Mouse (Mus musculus) adrenal gland, adult 2 months (tissue): Measurements from ENCODE around the gene Prpf8. TPM values are rescaled to one million over a fixed set of nuclear protein-coding genes. Genes with fewer than 3 reads are reported as not detected.

Experiments
- DNase-seq: peaks from one replicate; pipeline ENCODE4 v3.0.0; 2021
- polyA plus RNA-seq: library from polyadenylated mRNA; depleted of rRNA; stranded (reverse); fragments of >200 nt; gene quantifications from 2 replicates; pipeline ENCODE4 v1.2.3, GENCODE M21; 2012
- total RNA-seq, 2 experiments: library from RNA; stranded (reverse); gene quantifications; 2 replicates each; pipeline ENCODE4 v1.2.3; 2021

Prpf8 gene
- total and polyA plus RNA-seq, 3 experiments, result 58.6 to 162 (median 132) TPM

DNA sequence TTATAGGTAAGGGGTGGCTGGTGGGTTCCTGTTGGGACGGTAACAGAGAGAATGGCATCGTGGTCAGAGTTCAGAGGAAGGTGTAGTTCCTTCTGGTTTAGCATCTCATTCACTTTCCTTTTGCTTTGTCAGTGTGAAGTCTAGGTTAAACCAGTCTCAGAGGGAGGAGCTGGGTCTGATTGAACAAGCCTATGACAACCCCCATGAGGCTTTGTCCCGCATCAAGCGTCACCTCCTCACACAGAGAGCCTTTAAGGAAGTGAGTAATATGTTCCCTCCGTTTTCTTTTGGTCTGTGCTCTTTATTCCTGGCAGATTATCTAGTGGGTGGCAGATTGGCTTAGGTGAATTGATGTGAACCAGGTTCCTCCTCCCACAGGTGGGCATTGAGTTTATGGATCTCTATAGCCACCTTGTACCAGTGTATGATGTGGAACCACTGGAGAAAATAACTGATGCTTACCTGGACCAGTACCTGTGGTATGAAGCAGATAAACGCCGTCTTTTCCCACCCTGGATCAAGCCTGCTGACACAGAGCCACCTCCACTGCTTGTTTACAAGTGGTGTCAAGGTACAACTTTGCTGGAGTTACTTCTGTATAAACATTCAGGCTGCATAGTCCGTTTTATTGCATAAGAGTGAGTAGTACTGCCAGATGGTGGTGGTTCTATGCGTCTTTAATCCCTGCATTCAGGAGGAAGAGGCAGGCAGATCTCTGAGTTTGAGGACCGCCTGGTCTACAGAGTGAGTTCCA is 7.9 kb downstream of the Prpf8 start:
- DNase-seq, result no peak

DNA sequence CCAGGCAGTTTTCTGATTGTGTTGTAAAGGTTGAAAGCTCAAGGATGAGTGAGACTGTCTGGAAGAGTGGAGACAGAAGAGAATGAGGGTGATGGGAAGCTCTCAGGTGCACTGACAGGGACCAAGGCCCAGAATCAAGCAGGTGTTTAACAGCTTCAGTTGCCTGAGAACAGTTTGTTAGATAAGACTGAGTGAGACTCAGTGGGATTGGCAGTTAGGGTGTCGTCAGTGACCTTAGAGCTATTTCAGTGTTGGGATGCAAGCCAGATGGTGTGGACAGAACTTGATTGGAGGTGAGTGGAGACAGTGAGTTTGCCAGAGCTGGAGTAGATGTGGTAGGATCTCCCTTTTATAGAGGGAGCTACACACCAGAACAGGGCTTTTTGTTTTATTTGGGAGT is 11.5 kb downstream of the Prpf8 start:
- DNase-seq, result peak; percentile 49

GRCm38 (mm10) chr11:75508162-75508561 is 21.5 kb downstream of the Prpf8 start:
- no peak for DNase-seq

- DNase-seq, result no peak
Observed at GRCm38 (mm10) chr11:75508904-75509303, 22.3 kb downstream of the Prpf8 start.

DNA sequence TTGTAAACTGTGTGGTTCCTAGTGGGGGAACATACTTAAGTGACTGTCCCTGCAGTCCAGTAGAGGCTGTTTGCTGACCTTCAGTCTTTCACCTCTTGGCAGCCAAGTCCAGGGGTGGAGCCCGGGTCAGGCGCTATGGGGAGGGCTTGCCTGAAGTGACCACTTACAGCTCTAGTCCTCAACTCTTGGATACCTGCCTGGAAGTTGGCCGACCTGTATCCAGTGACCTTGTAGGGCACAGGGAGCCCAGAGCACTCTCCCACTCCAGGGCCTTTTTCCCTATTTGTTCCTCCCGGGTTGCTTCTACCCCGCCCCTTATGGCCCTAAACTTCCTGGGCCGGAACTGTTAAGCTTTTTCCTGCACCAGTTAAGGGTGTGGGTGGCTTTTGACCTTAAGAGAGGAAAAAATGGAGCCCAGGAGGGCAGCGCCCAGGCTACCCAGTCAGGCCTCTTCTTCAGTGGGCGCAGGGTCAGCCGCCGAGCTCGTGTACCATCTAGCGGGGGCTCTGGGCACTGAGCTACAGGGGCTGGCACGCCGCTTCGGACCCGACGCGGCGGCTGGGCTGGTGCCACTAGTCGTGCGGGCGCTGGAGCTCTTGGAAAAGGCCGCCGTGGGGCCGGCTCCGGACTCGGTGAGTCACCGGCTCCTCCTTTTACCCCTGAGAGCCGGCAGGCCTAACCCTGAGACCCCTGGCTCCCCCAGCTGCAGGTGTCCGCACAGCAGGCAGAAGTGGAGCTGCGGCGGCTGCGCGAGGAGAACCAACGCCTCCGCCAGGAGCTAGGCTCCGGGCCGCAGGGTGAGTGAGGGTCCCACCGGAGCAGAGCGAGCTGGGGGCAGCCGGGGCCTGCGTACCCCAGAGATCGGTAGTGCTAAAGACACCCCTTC is 23.4 kb downstream of the Prpf8 start, which contains the start of gene Rilp:
Gene Rilp (plus strand): TSS at position 354 of the 886 bp plus-strand sequence.
- DNase-seq, result peak; percentile 89

DNA sequence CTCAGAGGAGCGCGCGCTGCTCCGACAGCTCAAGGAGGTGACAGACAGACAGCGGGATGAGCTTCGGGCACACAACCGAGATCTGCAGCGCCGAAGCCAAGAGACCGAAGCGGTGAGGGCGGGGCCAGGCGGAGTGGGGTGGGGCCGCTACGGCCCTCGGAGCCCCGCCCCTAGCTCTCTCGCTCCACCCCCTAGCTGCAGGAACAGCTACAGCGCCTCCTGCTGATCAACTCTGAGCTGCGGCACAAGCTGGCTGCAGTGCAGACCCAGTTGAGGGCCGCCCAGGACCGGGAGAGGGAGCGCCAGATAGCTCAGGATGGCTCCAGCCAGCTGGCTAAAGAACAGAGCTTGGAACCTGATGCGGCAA is 24.0 kb downstream of the Prpf8 start:
- peak; percentile 95 for DNase-seq

- peak; percentile 49 for DNase-seq
Observed at GRCm38 (mm10) chr11:75511213-75511612, 24.6 kb downstream of the Prpf8 start.

DNA sequence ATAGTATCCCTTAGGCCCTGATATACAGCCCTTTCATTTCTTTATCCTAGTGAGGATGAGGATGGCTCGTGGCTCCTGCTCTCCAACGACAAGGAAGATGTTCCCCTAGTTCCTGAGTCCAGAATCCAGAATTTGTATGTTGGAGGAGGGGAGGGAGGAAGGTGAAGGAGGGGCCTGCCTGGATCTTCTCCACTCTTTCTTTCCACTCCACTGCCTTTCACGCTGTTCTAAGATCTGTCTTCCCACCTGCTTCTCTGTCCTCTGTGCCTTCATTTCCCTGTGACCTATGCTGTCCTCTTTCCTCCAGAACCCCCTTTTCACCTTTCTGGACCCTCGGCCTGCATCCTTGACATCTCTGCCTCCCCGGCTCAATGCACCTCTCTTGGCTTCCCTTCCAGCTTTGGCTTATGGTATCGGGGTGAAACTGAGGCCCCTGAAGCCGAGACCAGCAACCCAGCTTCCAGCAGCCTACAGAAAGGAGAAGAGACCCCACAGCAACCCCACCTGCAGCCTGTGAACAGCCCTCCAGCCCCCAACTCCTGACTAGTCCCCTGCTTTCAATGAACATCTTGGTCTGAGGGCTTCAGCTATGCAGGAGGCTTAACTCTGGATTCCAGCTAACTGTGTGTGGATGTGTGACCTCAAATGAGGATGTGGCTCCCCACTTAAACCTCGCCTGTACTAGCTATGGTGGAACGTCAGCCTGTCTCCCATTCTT is 25.8 kb downstream of the Prpf8 start:
- no peak for DNase-seq

DNA sequence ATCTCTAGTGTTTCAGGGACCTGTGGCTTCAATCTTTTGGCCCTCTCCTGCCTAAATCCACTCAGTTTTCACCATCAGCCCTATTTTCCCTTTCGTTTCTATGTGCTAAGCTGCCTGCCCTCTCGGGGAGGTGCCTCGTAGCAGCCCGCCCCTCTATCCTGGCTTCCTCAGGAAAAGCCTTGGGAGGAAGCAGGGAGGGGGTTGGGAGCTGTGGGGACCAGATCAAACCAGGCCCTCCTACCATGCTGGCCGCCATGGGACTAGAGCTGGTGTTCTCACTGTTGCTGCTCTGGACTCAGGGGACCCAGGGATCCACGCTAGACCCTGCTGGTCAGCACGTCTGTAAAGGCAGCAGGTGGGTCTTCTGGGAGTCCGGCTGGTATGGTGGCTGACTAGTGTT is 26.7 kb downstream of the Prpf8 start, which contains the start of gene Scarf1:
Gene Scarf1 (plus strand): TSS at position 205 of the 400 bp plus-strand sequence.
- peak; percentile 70 for DNase-seq

GRCm38 (mm10) chr11:75515186-75515585 is 28.6 kb downstream of the Prpf8 start:
- DNase-seq, result no peak

GRCm38 (mm10) chr11:75519834-75520633 is 33.4 kb downstream of the Prpf8 start:
- no peak for DNase-seq

GRCm38 (mm10) chr11:75521609-75522008 is 35.0 kb downstream of the Prpf8 start:
- DNase-seq, result no peak

DNA sequence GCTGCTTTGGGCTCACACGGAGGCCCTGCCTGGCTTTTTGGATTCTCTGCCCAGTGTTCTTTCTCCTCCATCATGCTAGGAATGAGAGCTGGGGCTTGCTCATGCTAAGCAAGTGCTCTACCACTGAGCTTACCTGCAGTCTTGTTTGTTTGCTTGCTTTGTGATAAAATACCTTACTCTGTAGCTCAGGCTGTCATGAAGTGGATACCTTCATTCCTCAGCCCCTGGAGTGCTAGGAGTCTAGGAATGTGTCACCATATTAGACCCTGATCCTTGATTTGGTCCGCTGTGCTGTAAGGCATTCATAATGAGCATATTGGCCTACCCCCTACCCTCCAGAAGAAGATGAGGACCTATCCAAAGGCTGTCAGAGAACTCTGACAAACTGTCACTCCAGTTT is 36.2 kb downstream of the Prpf8 start:
- DNase-seq, result no peak

DNA sequence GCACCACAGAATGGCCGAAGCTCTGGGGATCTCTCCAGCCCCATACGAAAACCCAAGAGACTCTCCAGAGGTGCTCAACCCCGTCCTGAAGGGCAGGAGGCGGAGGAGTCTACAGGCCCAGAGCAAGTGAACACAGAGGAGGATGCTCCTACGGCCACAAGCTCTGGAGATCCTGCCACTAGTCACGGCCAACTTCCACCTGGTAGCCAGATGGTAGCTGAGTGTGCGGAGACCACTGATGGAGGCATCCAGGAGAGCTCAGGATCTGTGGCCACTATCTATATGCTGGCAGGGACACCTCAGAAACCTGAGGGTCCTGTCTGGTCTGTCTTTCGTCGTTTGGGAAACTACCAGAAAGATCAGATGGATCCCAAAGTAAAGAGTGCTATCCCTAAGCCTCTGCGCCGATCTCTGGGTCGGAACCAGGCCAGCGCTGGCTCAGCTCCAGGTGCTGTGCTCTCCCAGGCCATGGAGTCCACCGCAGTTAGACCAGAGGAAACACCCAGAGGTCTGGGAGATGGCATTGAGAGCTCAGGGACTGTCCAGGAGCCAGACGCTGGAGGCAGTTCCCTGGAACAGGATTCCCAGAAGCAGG is 39.0 kb downstream of the Prpf8 start:
- DNase-seq, result no peak

GRCm38 (mm10) chr11:75526943-75527342 is 40.3 kb downstream of the Prpf8 start:
- no peak for DNase-seq

GRCm38 (mm10) chr11:75529771-75530170 is 43.2 kb downstream of the Prpf8 start:
- no peak for DNase-seq

- DNase-seq, result peak; percentile 95
Observed at GRCm38 (mm10) chr11:75530325-75530724, 43.7 kb downstream of the Prpf8 start.

DNA sequence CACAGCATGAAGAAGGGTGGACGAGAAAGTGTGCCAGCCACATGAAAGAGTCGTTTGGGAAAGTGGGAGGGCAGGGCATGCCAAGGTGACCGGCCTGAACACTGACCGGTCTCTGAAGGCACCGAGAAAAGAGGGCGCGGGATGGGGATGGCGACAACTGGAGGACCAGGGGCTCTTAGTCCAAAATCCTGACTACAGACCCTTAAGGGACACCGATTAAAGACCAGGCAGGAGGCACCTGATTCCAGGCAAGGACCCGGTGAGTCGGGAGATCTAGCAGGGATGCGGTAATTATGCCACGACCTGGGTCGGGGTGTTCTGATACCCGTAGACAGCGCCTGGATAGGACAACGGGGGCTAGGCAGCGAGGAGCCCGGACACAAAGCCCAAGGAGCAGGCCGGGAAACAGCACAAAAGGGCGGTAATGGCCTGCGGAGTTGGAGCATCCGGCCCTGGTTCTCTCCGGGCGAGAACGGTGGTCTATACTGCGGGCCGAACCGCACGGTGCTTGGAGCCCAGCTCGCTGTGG is 44.3 kb downstream of the Prpf8 start:
- no peak for DNase-seq

GRCm38 (mm10) chr11:75531469-75532242 is 45.0 kb downstream of the Prpf8 start, which contains the start of gene Slc43a2:
TSS of gene Slc43a2 (plus strand) at chr11:75531694.
- peak; percentile 97 for DNase-seq
